Mouse (Mus musculus) cerebellum, adult 2 months (tissue): ENCODE measurements at regions not wholly inside any gene's neighbourhood (a gene's known extent, or its start where the extent isn't known, plus 50 kb on each side); places are given as distances from the start of the nearest gene placed in this dataset.

ENCODE experiments used
- DNase-seq, 2 experiments: peaks; one replicate each; pipeline ENCODE4 v3.0.0; 2021
- H3K27ac ChIP-seq: fragments of 200-500 bp; 2 replicates; pipeline ENCODE4 v1.5.1; 2012; ENCODE audit warnings: low read length, control low read depth, inconsistent platforms; ENCODE audit not compliant: insufficient read depth
- H3K27me3 ChIP-seq: fragments of 200-500 bp; 2 replicates; pipeline ENCODE4 v1.6.1; 2012; ENCODE audit warnings: inconsistent platforms, mild to moderate bottlenecking, low read length, moderate library complexity; ENCODE audit not compliant: control insufficient read depth, insufficient read depth
- H3K4me1 ChIP-seq: fragments of 200-500 bp; 2 replicates; pipeline ENCODE4 v1.6.1; 2011; ENCODE audit warnings: low read length; ENCODE audit not compliant: control insufficient read depth, insufficient read depth
- H3K4me3 ChIP-seq: fragments of 200-500 bp; replicated peaks from 2 replicates; pipeline ENCODE3; 2011; ENCODE audit warnings: mild to moderate bottlenecking, low read depth, low read length, control low read depth; ENCODE audit not compliant: insufficient read depth
- CTCF ChIP-seq: fragments of 200-500 bp; IDR thresholded peaks from 2 replicates; pipeline ENCODE4 v1.5.1; 2011; ENCODE audit warnings: low read depth, mild to moderate bottlenecking, control low read depth, low read length, moderate library complexity, borderline replicate concordance; ENCODE audit not compliant: insufficient read depth
- POLR2A ChIP-seq: fragments of 200-500 bp; IDR thresholded peaks from 2 replicates; pipeline ENCODE4 v1.6.1; 2011; ENCODE audit warnings: low read length, control low read depth, borderline replicate concordance; ENCODE audit not compliant: insufficient read depth
- WGBS: fragments of 180-500 bp; shearing (Covaris S2); methylation state at CpG from one replicate; pipeline ENCODE4 v1.1.7; 2018; 5-methylcytosine and 5-hydroxymethylcytosine counted together

GRCm38 (mm10) chr2:61922496-61922895 lies 119.8 kb downstream of the Tbr1 start:
- Histone ChIP-seq H3K27me3 (no peaks in the 10 kb centered on the region), H3K4me1 (no peaks in the 10 kb centered on the region), H3K4me3 (no peak overlapping the region), H3K27ac (no peak overlapping the region)
- WGBS: 97% methylated on average over 1 of the region's 1 CpGs
- TF ChIP-seq POLR2A (no peak), CTCF (no peak)
- DNase-seq: no peak

DNA sequence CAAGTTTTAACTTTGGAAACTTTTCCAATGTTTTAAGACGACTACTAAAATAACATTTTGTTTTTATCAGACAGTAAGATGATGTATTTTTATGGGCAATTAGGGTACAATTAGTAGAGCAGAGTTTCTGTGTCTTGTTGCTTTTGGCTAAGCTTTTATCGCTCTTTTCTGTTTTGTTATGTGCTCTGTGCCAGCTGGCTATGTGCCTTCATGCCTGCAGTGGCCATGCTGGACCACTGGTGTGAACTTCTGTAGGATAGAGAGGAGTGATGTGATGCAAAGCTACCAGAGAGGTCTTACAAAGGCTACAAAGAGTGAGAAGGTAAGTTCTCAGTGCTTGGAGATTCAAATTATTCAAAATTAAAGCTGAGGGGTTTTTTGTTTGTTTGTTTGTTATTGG lies 108.0 kb upstream of the Slc4a10 start:
- Histone ChIP-seq H3K4me3 (no peak overlapping the region), H3K27ac (no peak overlapping the region), H3K27me3 (no peaks in the 10 kb centered on the region), H3K4me1 (no peaks in the 10 kb centered on the region)
- TF ChIP-seq POLR2A (no peak), CTCF (no peak)
- DNase-seq: no peak
- WGBS: 31% methylated on average over 2 of the region's 2 CpGs

DNA sequence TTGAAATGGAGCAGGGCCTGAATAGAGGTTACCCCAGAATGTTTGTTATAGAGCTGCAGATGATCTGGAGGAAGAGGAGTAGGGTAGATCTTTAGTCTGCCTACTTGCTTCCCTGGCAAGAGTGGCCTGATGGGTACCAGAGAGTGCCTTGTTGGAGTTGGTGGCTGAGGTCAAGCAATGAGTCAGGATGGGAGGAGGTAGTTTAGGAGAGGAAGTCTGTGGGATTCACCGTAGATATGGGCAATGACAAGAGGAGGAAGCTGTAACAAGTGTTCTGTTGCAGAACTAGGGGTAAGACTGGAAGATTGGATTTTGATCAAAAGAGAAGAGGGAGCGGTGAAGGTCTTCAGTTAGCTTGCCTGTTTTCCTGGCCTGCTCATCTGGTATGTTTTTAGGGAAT lies 80.3 kb upstream of the Slc4a10 start:
- WGBS: 94% methylated on average over 2 of the region's 2 CpGs
- Histone ChIP-seq H3K27ac (no peak overlapping the region), H3K4me1 (no peaks in the 10 kb centered on the region), H3K27me3 (no peaks in the 10 kb centered on the region), H3K4me3 (no peak overlapping the region)
- no peak for TF ChIP-seq POLR2A
- TF ChIP-seq CTCF: no peak
- DNase-seq: no peak

DNA sequence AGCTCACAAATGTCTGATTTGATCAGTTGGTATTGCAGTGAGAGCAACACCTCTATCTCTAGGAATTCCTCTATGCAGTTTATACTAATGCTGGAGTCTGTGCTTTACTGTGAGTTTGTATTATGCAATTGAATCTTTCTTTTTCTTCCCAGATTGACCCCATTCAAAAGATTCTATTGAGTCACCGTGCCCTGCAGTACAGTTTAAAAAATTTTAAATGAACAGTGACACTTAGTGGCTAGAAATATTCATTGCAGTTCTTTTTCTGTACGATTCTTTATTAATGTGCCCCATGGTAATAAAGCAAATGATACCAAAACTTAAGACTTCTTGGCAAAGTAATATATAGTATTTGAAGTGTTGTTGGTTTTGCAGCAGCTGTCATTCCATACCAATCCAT lies 78.5 kb upstream of the Slc4a10 start:
- DNase-seq: peak in 1 of 2 experiments; percentile 11
- no peak overlapping the region for H3K27ac ChIP-seq
- TF ChIP-seq POLR2A: no peak
- peak; percentile 24; the same call in 1 of the 2 replicates for TF ChIP-seq CTCF
- H3K4me3 ChIP-seq: no peak overlapping the region
- no peaks in the 10 kb centered on the region for H3K27me3 ChIP-seq
- WGBS: 3% methylated on average over 2 of the region's 2 CpGs
- no peaks in the 10 kb centered on the region for H3K4me1 ChIP-seq

GRCm38 (mm10) chr2:61970029-61970428 lies 76.2 kb upstream of the Slc4a10 start:
- no peaks in the 10 kb centered on the region for H3K27me3 ChIP-seq
- WGBS: 23% methylated on average over 2 of the region's 2 CpGs
- TF ChIP-seq POLR2A (no peak), CTCF (no peak)

DNA sequence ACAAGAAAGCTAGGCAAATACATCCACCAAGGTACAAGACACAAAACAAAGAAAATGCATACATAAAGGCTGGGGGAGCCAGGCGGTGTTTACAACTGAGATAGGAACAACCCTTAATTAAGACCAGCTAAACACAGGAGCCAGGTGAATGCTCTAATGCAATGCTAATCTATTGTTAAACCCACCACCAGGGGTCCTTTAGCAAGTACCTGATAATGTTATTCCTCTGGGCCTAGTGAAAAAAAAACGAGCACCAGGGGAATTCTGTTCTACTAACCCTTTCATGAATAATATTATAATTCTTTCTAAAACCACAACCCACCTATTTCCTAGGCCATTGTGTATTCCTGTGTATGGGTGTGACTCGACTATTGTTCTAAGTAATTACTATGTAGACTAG lies 61.5 kb upstream of the Slc4a10 start:
- Histone ChIP-seq H3K4me3 (no peak overlapping the region), H3K4me1 (no peaks in the 10 kb centered on the region), H3K27me3 (no peaks in the 10 kb centered on the region), H3K27ac (no peak overlapping the region)
- 77% methylated on average over 3 of the region's 3 CpGs for WGBS
- DNase-seq: no peak
- TF ChIP-seq CTCF (no peak), POLR2A (no peak)

More at GRCm38 (mm10) chr2:61970029-61970428, 76.2 kb upstream of the Slc4a10 start:
- Histone ChIP-seq H3K4me1 (no peaks in the 10 kb centered on the region), H3K27ac (no peak overlapping the region), H3K4me3 (no peak overlapping the region)
- no peak for DNase-seq

- TF ChIP-seq CTCF (peak; percentile 46), POLR2A (no peak)
- no peak overlapping the region for H3K27ac ChIP-seq
- 39% methylated on average over 5 of the region's 5 CpGs for WGBS
- no peaks in the 10 kb centered on the region for H3K4me1 ChIP-seq
- no peak overlapping the region for H3K4me3 ChIP-seq
- no peaks in the 10 kb centered on the region for H3K27me3 ChIP-seq
- peak in 1 of 2 experiments; percentile 6 for DNase-seq
Measured at GRCm38 (mm10) chr2:61986967-61987550, 59.2 kb upstream of the Slc4a10 start.
